Mouse (Mus musculus): Measurements from ENCODE around the gene Mri1. TPM values are rescaled to one million over a fixed set of nuclear protein-coding genes. Genes with fewer than 3 reads are reported as not detected.

Gene Mri1
- total and polyA plus RNA-seq, 3 experiments: 58.6 to 102 (median 62.1) TPM

DNA sequence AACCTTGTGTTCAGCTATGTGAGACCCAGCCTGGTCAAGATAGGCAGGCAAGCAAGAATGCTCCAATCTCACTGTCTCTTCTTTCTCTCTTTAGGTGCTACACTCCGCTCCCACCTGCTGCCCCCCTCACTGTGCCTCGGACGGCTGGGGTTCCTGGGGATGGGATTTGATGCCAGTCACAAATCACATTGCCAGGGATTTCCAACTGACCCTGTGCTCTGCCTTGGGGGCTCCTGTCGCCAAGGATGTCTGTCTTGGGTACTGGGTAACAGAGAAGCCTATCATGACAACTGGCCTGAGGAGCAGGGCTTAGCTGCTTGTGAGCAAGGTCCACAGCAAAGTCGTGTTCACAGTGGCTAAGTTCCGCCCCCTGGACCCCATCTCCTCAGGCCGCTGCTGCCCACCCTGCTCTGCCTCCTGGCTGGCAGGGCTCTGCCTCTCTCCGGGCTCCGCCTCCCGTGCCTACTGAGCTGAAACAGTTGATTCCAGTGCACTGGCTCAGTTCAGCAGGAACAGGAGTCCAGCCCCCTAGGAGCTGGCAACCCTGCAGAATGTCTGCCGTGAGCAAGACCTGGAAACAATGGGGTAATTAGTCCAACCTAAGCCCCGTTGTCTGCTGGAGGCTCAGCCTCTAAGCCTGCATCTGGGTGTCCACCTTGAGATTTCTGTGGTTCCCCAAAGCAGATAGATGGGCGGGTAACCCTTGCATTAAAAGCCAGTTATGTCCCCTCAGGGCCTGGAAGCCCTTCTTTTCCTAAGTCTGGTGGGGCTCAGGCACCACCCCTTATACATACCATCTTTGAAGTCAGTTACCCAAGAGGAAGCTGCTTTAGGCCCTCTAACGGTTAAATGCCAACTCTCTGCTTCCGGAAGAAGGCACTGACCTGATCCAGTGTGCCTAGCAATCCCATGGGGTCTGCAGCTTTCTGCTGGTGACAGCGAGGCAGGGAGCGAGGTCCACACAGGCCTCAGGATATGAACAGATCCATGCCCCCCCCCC lies 48.4 kb downstream of the Mri1 start:
- Histone ChIP-seq H3K79me2 (replicated peaks; ENCODE audit: control insufficient read depth, extremely low read depth, insufficient read depth, poor library complexity, severe bottlenecking) (peaks cover 13% of the 10 kb centered on the region), H3K27ac (ENCODE audit: insufficient read depth, low read depth) (peak overlapping the region; percentile 60), H3K4me3 (replicated peaks in 1 of 3; ENCODE audit: low read depth in 2 of 3, low read length in 2 of 3, poor library complexity in 1 of 3) (no peak overlapping the region), H3K4me2 (ENCODE audit: insufficient read depth, low read depth, poor library complexity, severe bottlenecking) (no peak overlapping the region), H3K9ac (ENCODE audit: insufficient read depth, low read depth) (no peak overlapping the region), H3K27me3 (replicated peaks) (no peaks in the 10 kb centered on the region), H3K9me3 (replicated peaks; ENCODE audit: low read length) (no peaks in the 10 kb centered on the region), H3K4me1 (ENCODE audit: control insufficient read depth in 1 of 2, insufficient read depth in 2 of 2) (peaks cover 12 to 33% of the 10 kb centered on the region in 2 experiments), H3K36me3 (replicated peaks in 1 of 2; ENCODE audit: control insufficient read depth in 1 of 2, insufficient read depth in 1 of 2, low read length in 1 of 2) (peaks cover 54 to 80% of the 10 kb centered on the region in 2 experiments)
- no peak for TF ChIP-seq MAFK (IDR thresholded peaks at IDR 0.05; ENCODE audit: insufficient replicate concordance, low read length)
- TF ChIP-seq PAX5 (IDR thresholded peaks at IDR 0.05; ENCODE audit: low read length): no peak
- no peak for TF ChIP-seq RCOR1 (conservative IDR thresholded peaks at IDR 0.05; ENCODE audit: low read depth, low read length)
- TF ChIP-seq USF2 (conservative IDR thresholded peaks at IDR 0.05; ENCODE audit: low read depth, low read length): no peak
- TF ChIP-seq KAT2A (IDR thresholded peaks at IDR 0.05; ENCODE audit: insufficient replicate concordance, low read length): no peak
- TF ChIP-seq ZC3H11A (IDR thresholded peaks at IDR 0.05; ENCODE audit: low read depth, low read length): no peak
- TF ChIP-seq POLR2A (IDR thresholded peaks at IDR 0.05; ENCODE audit: low read depth, low read length): no peak; the same call in 1 of the 2 replicates
- TF ChIP-seq BHLHE40 (IDR thresholded peaks at IDR 0.05; ENCODE audit: low read depth, low read length): no peak
- no peak for TF ChIP-seq CTCF (conservative IDR thresholded peaks at IDR 0.05 in 1 of 2, IDR thresholded peaks at IDR 0.05 in 1 of 2; ENCODE audit: low read depth in 2 of 2, low read length in 2 of 2)
- TF ChIP-seq RAD21 (IDR thresholded peaks at IDR 0.05; ENCODE audit: low read depth, low read length): no peak
- no peak for TF ChIP-seq CHD2 (IDR thresholded peaks at IDR 0.05; ENCODE audit: low read length)
- TF ChIP-seq MEF2A (IDR thresholded peaks at IDR 0.05; ENCODE audit: borderline replicate concordance, low read depth, low read length): no peak
- no peak for TF ChIP-seq MAX (IDR thresholded peaks at IDR 0.05; ENCODE audit: low read length)
- no peak for TF ChIP-seq MYC (IDR thresholded peaks at IDR 0.05; ENCODE audit: low read depth, low read length)
- in situ Hi-C loops (cut with MboI; ENCODE audit: low pct_ligation_motif_present, low pct_unique_long_range_greater_than_20kb, low sequenced_read_pairs) (loop anchor here (25.0 kb wide), 1 partner anchor 154 kb away; no protein-coding TSS in a partner anchor), dilution Hi-C loops (cut with MboI; ENCODE audit: extremely low pct_ligation_motif_present, extremely low pct_unique_long_range_greater_than_20kb, low sequenced_read_pairs) (no loop called here)
- no peak for DNase-seq (ENCODE audit: extremely low read depth)

DNA sequence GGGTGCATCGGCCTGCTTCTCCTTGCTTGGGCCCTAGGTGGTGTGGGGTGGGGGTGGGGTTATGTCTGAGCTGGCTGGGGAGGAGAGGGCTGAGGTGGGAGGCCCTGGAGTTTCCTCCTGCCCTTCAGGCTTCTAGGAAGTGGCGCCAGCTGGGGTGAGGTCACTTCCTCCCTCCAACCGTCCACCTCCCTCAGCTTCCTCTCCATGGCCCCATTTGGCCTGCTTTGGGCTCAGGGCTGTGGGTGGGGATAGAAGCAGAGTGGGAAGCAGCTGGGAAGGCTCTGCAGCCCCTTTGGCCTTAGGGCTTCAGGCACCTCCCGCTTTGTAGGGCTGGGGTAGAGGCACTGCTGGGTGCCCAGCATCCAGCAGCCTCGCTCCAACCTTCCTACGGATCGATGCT lies 49.3 kb downstream of the Mri1 start:
- Histone ChIP-seq H3K4me1 (ENCODE audit: control insufficient read depth in 1 of 2, insufficient read depth in 2 of 2) (peaks cover 12 to 39% of the 10 kb centered on the region in 2 experiments), H3K79me2 (replicated peaks; ENCODE audit: control insufficient read depth, extremely low read depth, insufficient read depth, poor library complexity, severe bottlenecking) (peaks cover 13% of the 10 kb centered on the region), H3K27ac (ENCODE audit: insufficient read depth, low read depth) (peak overlapping the region; percentile 60), H3K9ac (ENCODE audit: insufficient read depth, low read depth) (no peak overlapping the region), H3K9me3 (replicated peaks; ENCODE audit: low read length) (no peaks in the 10 kb centered on the region), H3K27me3 (replicated peaks) (no peaks in the 10 kb centered on the region), H3K4me2 (ENCODE audit: insufficient read depth, low read depth, poor library complexity, severe bottlenecking) (no peak overlapping the region), H3K4me3 (replicated peaks in 1 of 3; ENCODE audit: low read depth in 2 of 3, low read length in 2 of 3, poor library complexity in 1 of 3) (no peak overlapping the region), H3K36me3 (replicated peaks in 1 of 2; ENCODE audit: control insufficient read depth in 1 of 2, insufficient read depth in 1 of 2, low read length in 1 of 2) (peaks cover 51 to 71% of the 10 kb centered on the region in 2 experiments)
- peak; percentile 63 for TF ChIP-seq ELF1 (IDR thresholded peaks at IDR 0.05; ENCODE audit: low read depth, low read length)
- peak; percentile 39; the same call in 1 of the 2 replicates for TF ChIP-seq TCF12 (IDR thresholded peaks at IDR 0.05; ENCODE audit: low read depth, low read length)
- 0 out of 2 replicates have a peak, but pooled peaks have one; percentile 40 for TF ChIP-seq POLR2AphosphoS2 (IDR thresholded peaks at IDR 0.05; ENCODE audit: low read depth, low read length)
- no peak for TF ChIP-seq CHD1 (IDR thresholded peaks at IDR 0.05; ENCODE audit: low read depth, low read length)
- no peak for TF ChIP-seq SMC3 (IDR thresholded peaks at IDR 0.05; ENCODE audit: low read depth, low read length)
- TF ChIP-seq JUN (IDR thresholded peaks at IDR 0.05; ENCODE audit: insufficient read depth, low read depth, low read length): peak; percentile 30; the same call in 1 of the 2 replicates
- peak; percentile 29; the same call in 1 of the 2 replicates for TF ChIP-seq ETS1 (conservative IDR thresholded peaks at IDR 0.05; ENCODE audit: low read depth, low read length)
- TF ChIP-seq HCFC1 (IDR thresholded peaks at IDR 0.05; ENCODE audit: low read depth, low read length): 0 out of 2 replicates have a peak, but pooled peaks have one; percentile 29
- no peak for DNase-seq (ENCODE audit: extremely low read depth)
- in situ Hi-C loops (cut with MboI; ENCODE audit: low pct_ligation_motif_present, low pct_unique_long_range_greater_than_20kb, low sequenced_read_pairs) (loop anchor here (25.0 kb wide), 1 partner anchor 154 kb away; no protein-coding TSS in a partner anchor), dilution Hi-C loops (cut with MboI; ENCODE audit: extremely low pct_ligation_motif_present, extremely low pct_unique_long_range_greater_than_20kb, low sequenced_read_pairs) (no loop called here)
